Mouse (Mus musculus) right cerebral cortex, postnatal 36 days (tissue): ENCODE data around the gene Frrs1.

Experiments
- DNase-seq, 2 experiments: peaks; one replicate each; pipeline ENCODE4 v3.0.0; 2022; ENCODE audit warnings: low spot score in 2 of 2, mixed read lengths in 1 of 2

Gene Frrs1

GRCm38 (mm10) chr3:116848099-116848498 lies 11.2 kb upstream of the Frrs1 start:
- DNase-seq = no peak

- no peak for DNase-seq
Measured at GRCm38 (mm10) chr3:116848936-116849335, 10.3 kb upstream of the Frrs1 start.

GRCm38 (mm10) chr3:116850376-116850775 lies 8.9 kb upstream of the Frrs1 start:
- no peak for DNase-seq

GRCm38 (mm10) chr3:116852421-116852820 lies 6.8 kb upstream of the Frrs1 start:
- no peak for DNase-seq

GRCm38 (mm10) chr3:116857611-116858010 lies 1.7 kb upstream of the Frrs1 start:
- no peak for DNase-seq

GRCm38 (mm10) chr3:116859752-116860151 lies 488 bp downstream of the Frrs1 start:
- no peak for DNase-seq

GRCm38 (mm10) chr3:116860333-116861222 lies 1.3 kb downstream of the Frrs1 start:
- no peak for DNase-seq

- DNase-seq = no peak
Measured at GRCm38 (mm10) chr3:116861223-116861539, 1.9 kb downstream of the Frrs1 start.

- DNase-seq = peak; percentile 18 to 28
Measured at GRCm38 (mm10) chr3:116861540-116862067, 2.3 kb downstream of the Frrs1 start.

- no peak for DNase-seq
Measured at GRCm38 (mm10) chr3:116862621-116863020, 3.4 kb downstream of the Frrs1 start.

GRCm38 (mm10) chr3:116864421-116864820 lies 5.2 kb downstream of the Frrs1 start:
- no peak for DNase-seq

GRCm38 (mm10) chr3:116865199-116865636 lies 6.0 kb downstream of the Frrs1 start:
- no peak for DNase-seq

GRCm38 (mm10) chr3:116870372-116870771 lies 11.1 kb downstream of the Frrs1 start:
- DNase-seq = no peak

- no peak for DNase-seq
Measured at GRCm38 (mm10) chr3:116882221-116882960, 23.1 kb downstream of the Frrs1 start.

GRCm38 (mm10) chr3:116884941-116885340 lies 25.7 kb downstream of the Frrs1 start:
- DNase-seq = no peak

- DNase-seq = peak in 1 of 2 experiments; percentile 36
Measured at GRCm38 (mm10) chr3:116889358-116889757, 30.1 kb downstream of the Frrs1 start.

GRCm38 (mm10) chr3:116890576-116890975 lies 31.3 kb downstream of the Frrs1 start:
- no peak for DNase-seq

GRCm38 (mm10) chr3:116891436-116892205 lies 32.4 kb downstream of the Frrs1 start:
- DNase-seq = no peak

GRCm38 (mm10) chr3:116892206-116892563 lies 32.9 kb downstream of the Frrs1 start:
- no peak for DNase-seq

GRCm38 (mm10) chr3:116892872-116893271 lies 33.6 kb downstream of the Frrs1 start:
- no peak for DNase-seq

- DNase-seq = peak; percentile 66 to 72
Measured at GRCm38 (mm10) chr3:116904158-116904557, 44.9 kb downstream of the Frrs1 start.

- DNase-seq = peak; percentile 62 to 64
Measured at GRCm38 (mm10) chr3:116905898-116906297, 46.6 kb downstream of the Frrs1 start.
